Mouse (Mus musculus) urinary bladder, postnatal 25 days (tissue): ENCODE data around the gene Smarce1.

Source experiments
- DNase-seq: peaks from one replicate; pipeline ENCODE4 v3.0.0; 2022; ENCODE audit warnings: low spot score

Smarce1 gene

GRCm38 (mm10) chr11:99169438-99169837 lies 61.4 kb downstream of the Smarce1 start:
- DNase-seq, result no peak

- DNase-seq, result no peak
Measured at GRCm38 (mm10) chr11:99168030-99168474, 62.8 kb downstream of the Smarce1 start.

DNA sequence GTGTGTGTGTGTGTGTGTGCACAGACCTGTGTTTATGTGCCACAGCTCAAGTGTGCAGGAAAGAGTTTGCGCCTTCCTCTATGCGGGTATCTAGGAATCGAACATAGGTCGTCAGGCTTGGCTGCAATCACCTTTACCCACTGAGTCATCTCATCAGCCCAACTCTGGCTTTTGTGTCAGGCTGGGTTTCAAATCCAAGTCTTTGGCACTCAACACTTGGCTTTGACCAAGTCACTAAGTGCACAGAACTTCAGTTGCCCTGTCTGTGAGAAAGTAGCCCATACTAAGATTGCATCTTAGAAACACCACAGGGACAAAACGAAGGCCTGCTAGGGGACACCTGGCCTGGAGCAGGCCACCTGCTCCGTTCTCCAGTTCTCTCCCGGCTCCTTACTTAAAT lies 63.2 kb downstream of the Smarce1 start:
- no peak for DNase-seq

DNA sequence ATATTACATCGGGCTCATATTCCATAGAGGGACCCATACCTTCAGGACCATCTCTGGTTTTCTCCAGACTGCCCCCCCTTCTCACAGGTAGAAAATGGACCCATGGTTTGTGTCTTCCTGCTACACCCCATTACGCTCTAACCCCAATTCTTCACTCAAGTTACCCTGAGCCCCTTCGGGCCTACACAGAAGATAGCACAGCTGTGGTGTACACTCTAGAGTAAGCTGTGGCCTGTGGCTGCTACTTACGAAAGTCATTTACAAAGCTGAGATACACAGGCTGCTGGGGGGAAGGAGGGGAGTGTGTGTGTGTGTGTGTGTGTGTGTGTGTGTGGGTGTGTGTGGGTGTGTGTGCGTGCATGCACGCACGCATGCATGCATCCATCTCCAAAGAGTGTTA lies 64.6 kb downstream of the Smarce1 start:
- DNase-seq, result no peak

- DNase-seq, result no peak
Measured at GRCm38 (mm10) chr11:99165031-99165752, 65.6 kb downstream of the Smarce1 start.

GRCm38 (mm10) chr11:99162972-99163686 lies 67.7 kb downstream of the Smarce1 start:
- no peak for DNase-seq

DNA sequence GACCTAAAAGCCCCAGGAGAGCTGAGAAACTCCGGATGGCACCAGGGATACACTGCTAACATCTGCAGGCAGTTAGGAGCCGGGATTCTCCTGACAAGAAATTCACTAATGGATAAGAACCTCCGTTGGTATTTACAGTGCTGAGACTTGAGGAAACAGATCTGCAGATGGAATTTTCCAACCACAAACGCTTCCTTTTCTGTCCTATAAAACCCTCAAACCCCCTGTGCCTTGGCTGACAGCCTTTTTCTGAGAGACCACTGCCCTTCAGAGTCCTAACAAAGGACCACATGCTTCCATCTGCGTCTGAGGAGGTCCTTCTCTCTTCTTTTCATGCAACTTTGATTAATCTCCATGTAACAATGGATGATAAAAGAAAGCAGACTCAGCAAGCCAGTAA lies 69.2 kb downstream of the Smarce1 start:
- DNase-seq, result no peak

GRCm38 (mm10) chr11:99160228-99160627 lies 70.6 kb downstream of the Smarce1 start:
- no peak for DNase-seq
